Mouse (Mus musculus) forebrain, embryonic 12.5 days (tissue): ENCODE results near the gene Pfkfb4. TPM values are rescaled to one million over a fixed set of nuclear protein-coding genes. Genes with fewer than 3 reads are reported as not detected.

Experiments used
- ATAC-seq: fragments of 200-750 bp; cut with Nextera tagmentation; 2 replicates; pipeline ENCODE4 v1.8.0; 2017; ENCODE audit warnings: moderate TSS enrichment; ENCODE audit not compliant: low FRiP score
- H3K27ac ChIP-seq: fragments of 300-500 bp; sonication (generic); 2 replicates; pipeline ENCODE4 v1.5.1; 2016; ENCODE audit warnings: mild to moderate bottlenecking
- H3K27me3 ChIP-seq: fragments of 300-500 bp; sonication (generic); 2 replicates; pipeline ENCODE4 v1.6.1; 2016; ENCODE audit warnings: mild to moderate bottlenecking
- H3K36me3 ChIP-seq: fragments of 300-500 bp; sonication (generic); replicated peaks from 2 replicates; pipeline ENCODE4 v1.6.1; 2016; ENCODE audit warnings: mild to moderate bottlenecking
- H3K4me1 ChIP-seq: fragments of 300-500 bp; sonication (generic); 2 replicates; pipeline ENCODE4 v1.6.1; 2016
- H3K4me2 ChIP-seq: fragments of 300-500 bp; sonication (generic); 2 replicates; pipeline ENCODE4 v1.6.1; 2016; ENCODE audit warnings: mild to moderate bottlenecking, moderate library complexity
- H3K4me3 ChIP-seq: fragments of 300-500 bp; sonication (generic); replicated peaks from 2 replicates; pipeline ENCODE4 v1.5.1; 2016; ENCODE audit warnings: mild to moderate bottlenecking
- H3K9ac ChIP-seq: fragments of 300-500 bp; sonication (generic); 2 replicates; pipeline ENCODE4 v1.6.1; 2016; ENCODE audit warnings: mild to moderate bottlenecking
- H3K9me3 ChIP-seq: fragments of 300-500 bp; sonication (generic); 2 replicates; pipeline ENCODE4 v1.6.1; 2016
- WGBS: fragments of 180-500 bp; shearing (Covaris S2); methylation state at CpG from one replicate; pipeline ENCODE4 v1.1.7; 2016; 5-methylcytosine and 5-hydroxymethylcytosine counted together
- polyA plus RNA-seq: library from polyadenylated mRNA; unstranded; fragments of >200 nt; fragmentation: Nextera tagmentation; extraction: Ambion mirVana; gene quantifications from 2 replicates; pipeline ENCODE4 v1.2.1, GENCODE M21; 2016

The Pfkfb4 gene
- polyA plus RNA-seq, 1 experiment from 2014 or later = 18.4 TPM

GRCm38 (mm10) chr9:109027521-109027920 is 35.9 kb downstream of the Pfkfb4 start:
- ATAC-seq = no peak
- 84% methylated on average over 8 of the region's 8 CpGs for WGBS

GRCm38 (mm10) chr9:109028421-109028820 is 36.8 kb downstream of the Pfkfb4 start:
- Histone ChIP-seq H3K27ac (no peak overlapping the region), H3K4me2 (no peak overlapping the region), H3K9me3 (no peaks in the 10 kb centered on the region), H3K27me3 (no peaks in the 10 kb centered on the region), H3K9ac (no peak overlapping the region), H3K4me3 (no peak overlapping the region), H3K4me1 (no peaks in the 10 kb centered on the region), H3K36me3 (0 out of 2 replicates have a peak, but pooled peaks cover 4% of the 10 kb centered on the region)
- no peak for ATAC-seq
- WGBS = 87% methylated on average over 3 of the region's 3 CpGs

More at GRCm38 (mm10) chr9:109027521-109027920, 35.9 kb downstream of the Pfkfb4 start:
- H3K27ac ChIP-seq = no peak overlapping the region
- no peak overlapping the region for H3K9ac ChIP-seq
- no peaks in the 10 kb centered on the region for H3K27me3 ChIP-seq
- no peaks in the 10 kb centered on the region for H3K9me3 ChIP-seq
- no peak overlapping the region for H3K4me3 ChIP-seq
- H3K4me2 ChIP-seq = no peak overlapping the region
- 0 out of 2 replicates have a peak, but pooled peaks cover 4% of the 10 kb centered on the region for H3K36me3 ChIP-seq
- no peaks in the 10 kb centered on the region for H3K4me1 ChIP-seq

GRCm38 (mm10) chr9:109028919-109029318 is 37.3 kb downstream of the Pfkfb4 start:
- H3K9ac ChIP-seq = no peak overlapping the region
- no peak overlapping the region for H3K27ac ChIP-seq
- H3K4me1 ChIP-seq = no peaks in the 10 kb centered on the region
- H3K4me2 ChIP-seq = no peak overlapping the region
- 80% methylated on average over 5 of the region's 5 CpGs for WGBS
- no peak for ATAC-seq
- H3K4me3 ChIP-seq = no peak overlapping the region
- H3K27me3 ChIP-seq = no peaks in the 10 kb centered on the region
- no peaks in the 10 kb centered on the region for H3K9me3 ChIP-seq
- 0 out of 2 replicates have a peak, but pooled peaks cover 4% of the 10 kb centered on the region for H3K36me3 ChIP-seq

GRCm38 (mm10) chr9:109030312-109030711 is 38.7 kb downstream of the Pfkfb4 start:
- ATAC-seq = no peak

DNA sequence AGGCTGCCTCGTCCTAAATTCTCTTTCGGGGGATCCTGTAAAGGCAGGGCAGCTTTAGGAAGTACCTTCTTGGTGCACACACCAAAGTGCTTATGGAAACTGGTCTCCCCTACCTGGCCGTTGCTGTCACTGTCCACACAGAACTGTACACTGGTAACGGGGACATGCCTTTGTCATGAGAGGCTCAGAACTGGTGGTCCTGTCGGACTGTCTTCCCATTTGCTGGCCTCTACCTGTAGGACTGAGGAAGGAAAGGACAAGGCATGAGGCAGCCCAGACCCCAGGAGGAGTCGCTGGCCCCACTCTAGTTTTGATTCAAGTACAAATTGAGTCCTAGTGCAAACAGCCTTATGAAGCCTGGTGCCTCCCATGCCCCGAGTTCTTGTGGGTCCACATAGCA is 39.4 kb downstream of the Pfkfb4 start:
- H3K4me2 ChIP-seq = no peak overlapping the region
- no peaks in the 10 kb centered on the region for H3K9me3 ChIP-seq
- no peaks in the 10 kb centered on the region for H3K27me3 ChIP-seq
- H3K4me1 ChIP-seq = no peaks in the 10 kb centered on the region
- WGBS = 94% methylated on average over 7 of the region's 7 CpGs
- H3K36me3 ChIP-seq = no peaks in the 10 kb centered on the region
- H3K9ac ChIP-seq = no peak overlapping the region
- ATAC-seq = no peak
- no peak overlapping the region for H3K27ac ChIP-seq
- H3K4me3 ChIP-seq = no peak overlapping the region

More at GRCm38 (mm10) chr9:109030312-109030711, 38.7 kb downstream of the Pfkfb4 start:
- H3K9ac ChIP-seq = no peak overlapping the region
- H3K36me3 ChIP-seq = no peaks in the 10 kb centered on the region
- WGBS = 76% methylated on average over 3 of the region's 3 CpGs
- H3K27me3 ChIP-seq = no peaks in the 10 kb centered on the region
- no peaks in the 10 kb centered on the region for H3K4me1 ChIP-seq
- H3K4me3 ChIP-seq = no peak overlapping the region
- H3K4me2 ChIP-seq = no peak overlapping the region
- H3K27ac ChIP-seq = no peak overlapping the region
- no peaks in the 10 kb centered on the region for H3K9me3 ChIP-seq

DNA sequence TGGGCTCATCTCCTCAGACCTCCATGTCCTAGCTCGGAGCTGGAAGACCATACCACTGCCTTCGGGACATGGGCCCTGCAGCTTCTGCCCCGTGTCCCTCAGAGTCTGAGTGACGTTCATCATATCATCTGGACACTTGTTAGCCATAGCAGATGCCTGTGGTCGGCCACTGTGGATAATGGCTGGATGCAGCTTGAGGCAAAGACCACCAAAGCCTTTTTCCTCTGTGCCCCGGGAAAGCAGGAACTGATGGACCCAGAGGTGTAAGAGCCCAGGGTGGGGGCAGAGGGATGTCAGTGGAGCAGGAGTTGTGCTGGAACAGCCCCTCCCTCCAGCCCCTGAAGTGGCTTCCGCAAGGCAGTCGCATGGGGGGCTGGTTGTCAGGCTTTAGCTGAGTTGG is 40.1 kb downstream of the Pfkfb4 start:
- Histone ChIP-seq H3K27me3 (no peaks in the 10 kb centered on the region), H3K4me1 (no peaks in the 10 kb centered on the region), H3K4me3 (no peak overlapping the region), H3K36me3 (no peaks in the 10 kb centered on the region), H3K27ac (no peak overlapping the region), H3K9ac (no peak overlapping the region), H3K4me2 (no peak overlapping the region), H3K9me3 (no peaks in the 10 kb centered on the region)
- ATAC-seq = no peak
- 86% methylated on average over 8 of the region's 8 CpGs for WGBS

GRCm38 (mm10) chr9:109032435-109032834 is 40.9 kb downstream of the Pfkfb4 start:
- Histone ChIP-seq H3K27ac (no peak overlapping the region), H3K4me1 (no peaks in the 10 kb centered on the region), H3K9me3 (no peaks in the 10 kb centered on the region), H3K27me3 (no peaks in the 10 kb centered on the region), H3K4me2 (no peak overlapping the region), H3K36me3 (no peaks in the 10 kb centered on the region), H3K4me3 (no peak overlapping the region), H3K9ac (no peak overlapping the region)
- no peak for ATAC-seq
- 87% methylated on average over 6 of the region's 6 CpGs for WGBS

GRCm38 (mm10) chr9:109038086-109038895 is 46.7 kb downstream of the Pfkfb4 start, which contains the start of gene Shisa5:
Gene Shisa5, plus strand, starts transcription at chr9:109038565.
- no peaks in the 10 kb centered on the region for H3K9me3 ChIP-seq
- peak within 1 kb of the TSS; percentile 87 for H3K4me2 ChIP-seq
- ATAC-seq = peak; percentile 83
- peak within 1 kb of the TSS; percentile 68 for H3K9ac ChIP-seq
- no peaks in the 10 kb centered on the region for H3K36me3 ChIP-seq
- WGBS = 1% methylated on average over 39 of the region's 40 CpGs
- peaks cover 14% of the 10 kb centered on the region; the same call in 1 of the 2 replicates for H3K4me1 ChIP-seq
- peak within 1 kb of the TSS; percentile 66 for H3K4me3 ChIP-seq
- no peak within 1 kb of the TSS for H3K27ac ChIP-seq
- H3K27me3 ChIP-seq = no peaks in the 10 kb centered on the region

DNA sequence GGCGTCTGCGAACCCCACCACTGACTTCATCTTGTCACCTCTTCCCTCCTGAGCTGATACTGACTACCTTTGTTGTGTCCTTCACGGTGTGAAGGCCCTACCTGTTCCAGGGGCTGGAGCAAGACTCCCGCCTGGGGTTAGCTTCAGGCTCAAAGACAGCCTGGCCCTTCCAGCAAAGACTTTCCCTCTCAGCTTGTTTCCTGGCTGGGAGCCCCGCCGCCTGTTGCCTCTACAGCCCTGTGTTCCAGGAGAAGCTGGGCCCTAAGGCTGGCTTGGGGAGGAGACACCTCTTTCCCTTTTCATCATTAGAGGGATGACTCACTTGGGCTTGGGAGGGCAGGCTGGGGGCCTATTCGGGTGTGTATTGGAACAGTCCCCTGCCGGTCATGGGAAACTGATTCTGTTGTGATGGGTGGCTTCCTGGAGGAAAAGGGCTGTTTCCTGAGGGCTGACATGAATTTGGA is 47.4 kb downstream of the Pfkfb4 start:
- H3K9ac ChIP-seq = peak overlapping the region; percentile 68
- H3K4me1 ChIP-seq = peaks cover 14% of the 10 kb centered on the region; the same call in 1 of the 2 replicates
- ATAC-seq = peak; percentile 23
- 17% methylated on average over 8 of the region's 8 CpGs for WGBS
- H3K36me3 ChIP-seq = no peaks in the 10 kb centered on the region
- no peaks in the 10 kb centered on the region for H3K9me3 ChIP-seq
- H3K4me3 ChIP-seq = peak overlapping the region; percentile 66
- peak overlapping the region; percentile 87 for H3K4me2 ChIP-seq
- H3K27me3 ChIP-seq = no peaks in the 10 kb centered on the region
- H3K27ac ChIP-seq = no peak overlapping the region

DNA sequence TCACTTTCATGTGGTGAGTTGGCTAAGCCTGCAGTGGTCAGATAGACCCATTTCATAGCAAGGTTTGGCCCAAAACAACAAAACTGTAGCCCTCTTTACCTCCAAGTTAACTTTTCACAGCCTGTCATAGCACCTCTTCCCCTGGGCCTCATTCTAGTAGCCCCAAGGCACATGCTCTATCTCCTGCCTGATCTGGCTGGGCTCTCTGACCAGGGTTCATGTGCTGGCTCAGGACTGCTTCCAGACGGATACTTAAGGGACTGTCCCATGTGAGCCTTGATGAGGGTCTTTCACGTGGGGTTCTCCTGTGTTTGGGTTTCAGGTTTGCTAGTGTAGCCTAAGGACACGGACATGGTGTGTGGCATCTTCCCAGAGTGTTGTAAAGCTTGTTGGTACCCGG is 48.1 kb downstream of the Pfkfb4 start:
- no peak overlapping the region for H3K4me3 ChIP-seq

GRCm38 (mm10) chr9:109040216-109040615 is 48.6 kb downstream of the Pfkfb4 start:
- no peak overlapping the region for H3K4me3 ChIP-seq
- WGBS = 81% methylated on average over 8 of the region's 8 CpGs
- ATAC-seq = no peak
- no peaks in the 10 kb centered on the region for H3K36me3 ChIP-seq
- no peak overlapping the region for H3K9ac ChIP-seq
- H3K27ac ChIP-seq = no peak overlapping the region
- H3K9me3 ChIP-seq = no peaks in the 10 kb centered on the region
- H3K4me1 ChIP-seq = peaks cover 14% of the 10 kb centered on the region; the same call in 1 of the 2 replicates
- H3K4me2 ChIP-seq = no peak overlapping the region
- no peaks in the 10 kb centered on the region for H3K27me3 ChIP-seq

More for the DNA sequence above, 48.1 kb downstream of the Pfkfb4 start:
- Histone ChIP-seq H3K9ac (no peak overlapping the region), H3K9me3 (no peaks in the 10 kb centered on the region), H3K4me1 (peaks cover 14% of the 10 kb centered on the region; the same call in 1 of the 2 replicates), H3K27me3 (no peaks in the 10 kb centered on the region), H3K36me3 (no peaks in the 10 kb centered on the region), H3K27ac (no peak overlapping the region), H3K4me2 (no peak overlapping the region)
- 79% methylated on average over 4 of the region's 4 CpGs for WGBS
- no peak for ATAC-seq

GRCm38 (mm10) chr9:109040906-109041305 is 49.3 kb downstream of the Pfkfb4 start:
- H3K9ac ChIP-seq = no peak overlapping the region
- H3K27ac ChIP-seq = no peak overlapping the region
- no peaks in the 10 kb centered on the region for H3K9me3 ChIP-seq
- no peak for ATAC-seq
- WGBS = 70% methylated on average over 6 of the region's 6 CpGs
- H3K4me1 ChIP-seq = peaks cover 14% of the 10 kb centered on the region; the same call in 1 of the 2 replicates
- no peak overlapping the region for H3K4me2 ChIP-seq
- no peaks in the 10 kb centered on the region for H3K36me3 ChIP-seq
- H3K27me3 ChIP-seq = no peaks in the 10 kb centered on the region
- no peak overlapping the region for H3K4me3 ChIP-seq
